Mouse (Mus musculus) adrenal gland, postnatal 36 days (tissue): ENCODE results near the gene Cdh3. TPM values are rescaled to one million over a fixed set of nuclear protein-coding genes. Genes with fewer than 3 reads are reported as not detected.

Experiments used
- DNase-seq, 2 experiments: peaks; one replicate each; pipeline ENCODE4 v3.0.0; 2021; ENCODE audit warnings: mixed read lengths in 1 of 2
- long read RNA-seq, 2 experiments: library from polyadenylated mRNA; stranded (forward); transcript quantifications; one replicate each; pipeline ENCODE4 v2.0.0; 2021; ENCODE audit warnings: borderline sequencing depth in 2 of 2
- total RNA-seq, 2 experiments: library from RNA; stranded (reverse); gene quantifications; 2 replicates each; pipeline ENCODE4 v1.2.3; 2021

Gene Cdh3
- total RNA-seq, result under 1 TPM; 0.23 to 0.86 TPM
- long read RNA-seq, experiment 1, result 0 reads
- long read RNA-seq, experiment 2, result 0 reads

- DNase-seq, result peak in 1 of 2 experiments; percentile 29
These were observed at the start of gene Cdh3 for GRCm38 (mm10) chr8:106510365-106510975. TSS of gene Cdh3 (plus strand) at chr8:106510891.

GRCm38 (mm10) chr8:106462131-106462530 is 48.6 kb upstream of the Cdh3 start:
- no peak for DNase-seq

- no peak for DNase-seq
These were observed 46.9 kb upstream of the Cdh3 start for GRCm38 (mm10) chr8:106463795-106464194.

GRCm38 (mm10) chr8:106469485-106469884 is 41.2 kb upstream of the Cdh3 start:
- no peak for DNase-seq

- DNase-seq, result no peak
These were observed 36.7 kb upstream of the Cdh3 start for GRCm38 (mm10) chr8:106474001-106474400.

- DNase-seq, result no peak
These were observed 10.5 kb upstream of the Cdh3 start, which contains the start of gene 6030452D12Rik for GRCm38 (mm10) chr8:106500018-106500685. TSS of gene 6030452D12Rik (plus strand) at chr8:106500522.

GRCm38 (mm10) chr8:106504241-106504640 is 6.5 kb upstream of the Cdh3 start:
- no peak for DNase-seq

- DNase-seq, result no peak
These were observed 5.2 kb upstream of the Cdh3 start for GRCm38 (mm10) chr8:106505328-106505965.

GRCm38 (mm10) chr8:106506106-106506505 is 4.6 kb upstream of the Cdh3 start:
- DNase-seq, result no peak

- peak in 1 of 2 experiments; percentile 28 for DNase-seq
These were observed 2.8 kb upstream of the Cdh3 start for GRCm38 (mm10) chr8:106507761-106508331.

- DNase-seq, result no peak
These were observed 2.2 kb upstream of the Cdh3 start for GRCm38 (mm10) chr8:106508456-106508855.

- DNase-seq, result no peak
These were observed 1.5 kb upstream of the Cdh3 start for GRCm38 (mm10) chr8:106509079-106509780.

- peak; percentile 9 to 14 for DNase-seq
These were observed 392 bp downstream of the Cdh3 start for GRCm38 (mm10) chr8:106511065-106511501.

- peak in 1 of 2 experiments; percentile 28 for DNase-seq
These were observed 895 bp downstream of the Cdh3 start for GRCm38 (mm10) chr8:106511531-106512041.

- no peak for DNase-seq
These were observed 1.9 kb downstream of the Cdh3 start for GRCm38 (mm10) chr8:106512475-106513150.

GRCm38 (mm10) chr8:106515946-106516479 is 5.3 kb downstream of the Cdh3 start:
- DNase-seq, result no peak

GRCm38 (mm10) chr8:106516581-106516980 is 5.9 kb downstream of the Cdh3 start:
- peak; percentile 25 to 49 for DNase-seq

- DNase-seq, result no peak
These were observed 8.1 kb downstream of the Cdh3 start for GRCm38 (mm10) chr8:106518763-106519162.

GRCm38 (mm10) chr8:106520578-106520977 is 9.9 kb downstream of the Cdh3 start:
- DNase-seq, result no peak

- DNase-seq, result no peak
These were observed 11.2 kb downstream of the Cdh3 start for GRCm38 (mm10) chr8:106521845-106522244.

GRCm38 (mm10) chr8:106526725-106527124 is 16.0 kb downstream of the Cdh3 start:
- DNase-seq, result no peak
